Mouse (Mus musculus): ENCODE measurements at regions not wholly inside any gene's neighbourhood (a gene's known extent, or its start where the extent isn't known, plus 50 kb on each side); places are given as distances from the start of the nearest gene placed in this dataset.

DNA sequence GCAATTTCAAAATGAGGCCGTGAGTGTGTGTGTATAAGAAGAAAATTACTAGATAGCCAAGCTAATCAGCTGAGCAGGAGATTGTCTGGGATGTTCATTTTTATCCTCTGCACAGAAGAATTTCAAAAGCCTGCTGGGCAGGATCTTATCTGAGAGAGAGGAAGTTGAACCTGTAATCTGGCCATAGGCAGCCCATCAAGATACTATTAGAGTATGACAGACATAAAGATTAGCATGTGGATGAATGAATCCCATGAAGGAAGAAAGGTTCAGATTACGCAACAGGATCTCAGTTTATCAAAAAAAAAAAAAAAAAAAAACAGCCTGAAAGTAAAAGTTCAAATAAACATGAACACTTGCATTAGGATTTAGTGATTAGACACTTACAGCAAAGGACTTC, 317.3 kb upstream of the C030005K15Rik start:
- DNase-seq, result no peak

DNA sequence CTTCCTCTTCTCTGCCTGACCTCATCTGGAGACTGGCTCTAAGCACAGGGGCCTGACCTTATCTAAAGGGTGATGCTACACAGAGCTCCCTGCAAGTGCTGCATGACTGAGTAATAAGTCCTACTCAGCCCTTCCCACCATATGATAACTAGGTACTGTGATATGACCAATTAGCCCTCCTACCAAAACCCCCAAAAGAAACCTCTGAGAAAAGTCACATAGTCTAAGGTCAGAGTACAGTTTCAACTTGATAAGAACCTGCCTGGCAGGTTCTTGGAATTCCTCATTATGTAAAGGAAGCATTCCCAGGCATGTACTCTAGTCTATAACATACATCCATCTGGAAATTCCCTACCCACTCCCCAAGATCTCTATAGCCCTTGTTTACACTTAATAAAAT, 318.0 kb upstream of the C030005K15Rik start:
- DNase-seq, result no peak

DNA sequence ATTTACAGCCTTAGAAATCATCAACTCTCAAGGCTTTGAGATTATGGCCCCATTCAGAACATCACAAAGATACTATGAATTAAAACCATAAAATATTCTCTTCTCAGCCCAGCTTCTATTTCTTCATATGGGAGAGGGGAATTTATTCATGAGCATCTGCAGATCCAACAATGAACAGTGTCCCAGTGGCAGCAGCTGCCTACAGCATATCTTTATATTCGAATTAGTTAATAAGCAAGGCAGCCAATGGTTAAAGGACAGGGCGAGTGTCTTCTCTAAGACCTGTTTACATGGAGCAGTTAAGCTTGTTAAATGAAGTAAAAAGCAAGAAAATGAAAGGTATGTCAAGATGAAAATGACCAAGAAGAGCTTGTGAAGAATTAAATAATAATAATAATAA, 346.9 kb upstream of the C030005K15Rik start:
- no peak for DNase-seq

DNA sequence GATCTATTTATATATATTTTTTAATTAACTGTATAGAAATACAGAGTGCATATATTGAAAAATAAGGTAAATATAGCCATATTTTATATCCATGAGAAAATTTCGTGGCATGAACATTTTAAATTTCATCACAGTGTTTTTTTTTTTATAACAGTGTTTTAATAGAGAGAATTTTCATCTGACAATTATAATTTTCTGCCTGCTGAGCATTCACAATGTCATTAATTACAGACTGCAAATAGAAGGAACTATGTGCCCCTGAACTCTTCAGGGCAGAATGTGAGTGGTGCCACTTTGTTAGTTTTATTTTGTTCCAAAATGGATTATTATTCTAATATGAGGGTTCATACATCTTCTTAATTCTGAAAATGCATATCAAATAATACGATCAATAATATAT, 358.3 kb upstream of the C030005K15Rik start:
- DNase-seq, result no peak

DNA sequence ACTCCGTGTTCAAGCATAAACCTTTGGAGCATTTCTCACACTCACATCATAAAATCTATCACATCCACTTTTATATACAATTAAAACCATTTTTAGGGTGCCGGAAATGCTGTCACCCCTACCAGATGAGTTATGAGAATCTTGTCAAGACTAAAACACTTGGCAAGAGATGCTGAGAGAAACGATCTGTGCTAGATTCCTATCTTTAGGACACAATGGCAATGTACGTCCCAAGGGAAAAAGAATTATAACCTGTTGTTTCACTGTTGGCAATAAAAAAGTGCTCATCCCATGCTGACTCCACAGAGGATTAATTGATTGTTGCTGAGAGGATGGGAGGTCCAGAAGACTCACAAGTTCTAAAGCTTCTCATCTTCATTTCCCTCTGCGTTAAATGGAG, 389.7 kb upstream of the C030005K15Rik start:
- DNase-seq, result no peak

DNA sequence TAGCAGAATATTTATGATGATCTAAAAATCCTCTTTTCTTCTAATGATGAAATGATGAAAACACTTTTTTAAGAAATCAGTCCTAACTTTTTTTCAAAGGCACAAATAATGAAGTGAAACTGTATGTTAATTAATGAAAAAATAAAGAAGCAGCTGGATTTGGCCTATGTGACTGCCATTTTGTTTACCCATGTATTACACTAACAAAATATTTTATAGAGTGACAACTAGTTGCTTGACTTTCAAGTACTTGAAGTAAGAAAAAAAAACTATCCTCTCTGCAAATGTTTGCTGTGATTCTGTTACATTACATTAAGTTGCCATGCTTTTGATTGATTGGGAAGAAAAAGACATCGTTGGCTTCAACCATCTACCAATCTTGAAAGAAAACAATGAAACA, 399.2 kb upstream of the C030005K15Rik start:
- DNase-seq, result no peak

DNA sequence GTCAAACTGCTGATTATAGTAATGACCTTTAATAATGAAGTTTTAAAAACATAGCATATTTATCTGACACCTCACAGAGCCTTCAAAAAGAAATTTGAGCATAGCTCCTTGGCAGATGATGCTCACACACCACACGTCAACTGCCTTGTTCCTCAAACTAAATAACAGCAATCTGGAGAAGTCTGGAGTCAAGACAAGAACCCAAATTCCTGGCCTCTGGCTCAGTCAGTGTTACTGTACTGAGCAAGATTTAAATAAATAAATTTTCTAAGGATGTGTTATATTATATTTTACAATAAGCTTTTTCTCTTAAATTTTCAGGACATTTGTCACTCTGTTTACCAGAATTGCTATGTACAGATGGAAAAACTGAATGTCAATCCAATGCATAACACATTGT, 408.5 kb upstream of the C030005K15Rik start:
- DNase-seq, result no peak

DNA sequence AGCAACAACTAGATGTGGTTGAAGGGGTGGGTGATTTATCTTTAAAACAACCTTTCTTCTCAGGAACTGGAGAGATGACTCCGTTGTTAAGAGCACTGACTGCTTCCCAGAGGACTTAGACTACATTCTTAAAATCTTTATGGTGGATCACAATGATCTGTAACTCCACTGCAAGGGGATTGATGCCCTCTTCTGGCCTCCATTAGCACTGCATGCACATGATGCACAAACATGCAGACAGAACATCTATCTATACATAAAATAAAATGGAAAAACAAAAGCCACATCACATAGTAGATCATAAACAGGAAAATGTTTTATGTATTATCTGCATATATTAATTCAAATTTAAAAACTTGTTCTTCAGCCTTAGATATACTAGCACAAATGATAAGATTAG, 419.2 kb upstream of the C030005K15Rik start:
- no peak for DNase-seq

DNA sequence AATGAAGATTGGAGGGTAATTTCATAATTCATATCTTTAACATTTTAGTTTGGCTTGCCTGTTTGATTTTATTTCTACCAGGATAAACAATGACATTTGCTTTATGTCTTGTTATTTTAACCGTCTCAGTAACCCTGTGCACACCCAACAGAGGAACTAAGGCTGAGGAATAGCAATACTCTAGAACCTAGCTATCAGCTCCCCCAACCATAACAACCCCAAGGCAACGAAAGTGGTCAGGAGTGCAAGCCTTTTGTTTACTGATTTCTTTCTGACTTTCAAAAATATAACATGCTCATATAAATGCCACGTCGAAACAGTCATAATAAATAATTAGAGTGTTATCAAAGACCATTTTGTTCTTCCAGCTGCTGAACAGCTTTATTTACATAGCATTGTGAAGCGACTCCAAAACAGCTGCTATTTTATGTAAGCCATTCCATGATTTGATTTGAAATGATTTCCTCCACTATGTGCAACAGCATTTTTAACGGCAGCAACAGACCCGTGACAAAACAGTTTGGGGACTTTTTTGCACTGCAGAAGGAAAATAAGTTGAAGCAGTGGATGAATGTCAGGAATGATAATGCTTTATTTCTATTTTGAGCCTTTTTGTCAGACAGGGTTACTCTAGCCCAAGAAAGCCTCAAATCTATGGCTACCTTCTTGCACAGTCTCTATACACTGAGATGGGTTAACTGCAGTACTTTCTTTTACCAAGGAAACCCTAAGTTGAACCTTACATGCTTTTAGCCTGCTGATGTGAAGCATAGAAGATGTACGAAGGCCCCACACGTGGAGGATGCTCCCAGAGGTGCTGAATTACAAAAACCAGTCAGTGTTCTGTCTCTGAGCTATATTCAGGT, 420.7 kb upstream of the C030005K15Rik start:
- DNase-seq, result no peak

DNA sequence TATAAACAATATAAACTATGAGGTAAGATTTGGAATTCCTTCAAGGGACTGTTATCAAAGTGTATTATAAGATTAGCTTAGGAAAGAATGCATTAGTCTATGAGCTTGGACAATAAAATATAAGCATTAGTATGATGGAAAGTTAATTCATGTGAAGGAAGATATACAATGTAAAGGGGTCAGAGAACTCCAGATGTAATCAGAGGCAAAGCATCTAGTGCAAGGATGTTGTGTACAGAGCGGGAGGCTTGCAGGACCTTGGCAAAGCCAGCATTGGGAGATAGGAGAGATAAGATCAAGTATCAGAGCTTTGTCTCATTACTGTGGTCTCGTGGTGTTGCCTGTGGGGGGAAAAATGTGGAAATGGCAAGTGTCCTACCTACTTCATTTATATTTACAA, 429.4 kb upstream of the C030005K15Rik start:
- DNase-seq, result no peak

DNA sequence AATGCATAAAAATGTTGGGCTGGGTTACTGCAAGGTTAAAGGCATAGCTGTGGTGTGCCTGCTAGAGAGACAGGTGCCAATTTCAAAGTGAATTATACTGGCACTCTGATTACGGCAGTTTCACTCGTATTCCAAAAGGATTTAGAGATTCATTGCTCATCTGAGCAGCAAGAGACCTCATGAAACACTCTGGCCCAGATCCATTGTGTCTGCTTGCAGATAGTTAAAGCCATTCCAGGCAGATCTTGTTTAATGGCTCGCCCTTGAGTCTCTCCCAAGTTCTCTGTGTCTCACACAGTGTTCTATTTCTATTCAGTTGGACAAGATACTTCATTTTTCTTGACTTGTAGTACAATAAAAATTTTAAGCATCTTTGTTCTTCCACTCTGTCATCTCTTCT, 459.1 kb upstream of the C030005K15Rik start:
- no peak for DNase-seq

DNA sequence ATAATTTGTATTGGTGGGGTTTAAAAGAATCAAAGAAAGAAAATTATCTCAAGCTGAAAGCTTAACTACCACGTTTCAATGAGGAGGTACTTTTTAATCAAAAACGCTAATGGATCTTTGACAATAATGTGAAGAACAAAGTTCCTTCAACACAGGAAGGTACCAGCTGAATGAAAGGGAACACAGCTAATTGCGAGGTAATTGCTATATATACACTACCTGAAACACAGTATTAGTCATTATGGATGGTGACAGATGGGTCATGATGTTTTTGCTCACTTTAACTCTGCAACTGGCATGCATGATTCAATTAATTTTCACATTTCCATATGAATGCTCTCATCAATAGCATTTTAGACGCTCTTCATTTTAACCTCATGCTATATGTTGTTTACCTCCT, 470.3 kb upstream of the C030005K15Rik start:
- no peak for DNase-seq

DNA sequence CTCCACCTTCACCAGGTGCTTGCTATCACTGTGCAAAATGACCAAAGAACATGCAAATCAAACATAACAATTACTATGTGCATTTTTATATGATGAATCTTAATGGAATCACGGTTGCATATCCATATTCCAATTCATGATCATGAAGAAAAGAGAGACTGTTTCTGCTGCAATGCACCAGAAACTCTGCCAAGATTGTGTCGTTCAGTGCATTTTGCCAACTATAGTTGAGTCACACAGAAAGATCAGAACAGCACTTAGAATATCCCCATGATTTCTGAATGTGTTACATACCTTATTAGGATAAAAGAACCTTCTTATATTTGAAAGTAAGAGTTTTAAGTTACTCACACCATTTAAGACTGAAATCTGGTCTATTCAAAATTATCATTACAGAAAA, 483.7 kb upstream of the C030005K15Rik start:
- DNase-seq, result no peak

DNA sequence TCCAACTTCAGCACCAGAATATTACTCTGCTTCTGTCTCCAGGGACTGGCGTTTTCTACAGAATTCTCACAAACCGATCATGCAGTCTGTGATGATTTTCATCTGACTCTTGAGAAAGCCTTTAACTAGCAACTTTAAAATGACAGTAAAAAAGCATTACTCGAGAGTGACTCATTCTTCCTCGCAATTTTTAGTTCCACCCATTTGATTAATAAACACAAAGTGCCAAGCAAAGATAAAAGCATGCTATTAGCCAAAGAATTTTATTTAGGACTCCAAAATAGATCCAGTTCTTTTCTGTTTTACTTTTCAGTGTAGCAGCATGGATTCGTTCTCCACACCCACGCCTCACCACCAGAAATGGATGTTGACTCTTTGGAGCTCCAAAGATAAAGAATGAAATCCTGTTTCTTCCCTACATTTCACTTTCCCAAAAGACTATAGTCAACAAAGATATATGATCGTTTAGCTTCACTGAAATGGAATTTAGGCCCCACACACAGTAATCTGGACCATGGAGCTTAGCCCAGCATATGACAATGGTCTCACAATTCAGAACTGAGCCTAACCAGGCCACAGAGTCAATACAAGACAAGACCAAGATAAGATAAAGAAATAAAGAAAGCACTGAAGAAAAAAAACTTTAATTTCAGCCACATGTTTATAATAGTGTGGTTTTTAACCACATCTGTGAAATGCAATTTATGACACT, 486.5 kb upstream of the C030005K15Rik start:
- no peak for DNase-seq

DNA sequence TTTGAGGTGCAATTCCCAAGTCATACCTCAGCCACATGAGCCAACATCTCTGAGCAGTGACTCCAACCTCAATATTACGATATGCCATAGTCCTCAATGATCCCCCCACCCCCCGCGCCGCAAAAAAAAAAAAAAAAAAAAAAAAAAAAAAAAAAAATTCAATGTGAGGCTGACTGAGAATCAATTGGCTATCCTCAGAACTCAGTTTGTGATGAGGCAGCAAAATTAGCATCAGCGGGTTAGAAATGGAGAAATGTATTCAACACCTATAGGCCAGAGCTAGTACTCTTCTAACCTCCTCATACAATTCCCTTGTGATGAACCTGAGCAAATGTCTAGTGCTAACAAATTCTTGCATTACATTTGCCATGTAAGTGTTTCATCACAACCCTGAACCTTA, 504.5 kb upstream of the C030005K15Rik start:
- no peak for DNase-seq

DNA sequence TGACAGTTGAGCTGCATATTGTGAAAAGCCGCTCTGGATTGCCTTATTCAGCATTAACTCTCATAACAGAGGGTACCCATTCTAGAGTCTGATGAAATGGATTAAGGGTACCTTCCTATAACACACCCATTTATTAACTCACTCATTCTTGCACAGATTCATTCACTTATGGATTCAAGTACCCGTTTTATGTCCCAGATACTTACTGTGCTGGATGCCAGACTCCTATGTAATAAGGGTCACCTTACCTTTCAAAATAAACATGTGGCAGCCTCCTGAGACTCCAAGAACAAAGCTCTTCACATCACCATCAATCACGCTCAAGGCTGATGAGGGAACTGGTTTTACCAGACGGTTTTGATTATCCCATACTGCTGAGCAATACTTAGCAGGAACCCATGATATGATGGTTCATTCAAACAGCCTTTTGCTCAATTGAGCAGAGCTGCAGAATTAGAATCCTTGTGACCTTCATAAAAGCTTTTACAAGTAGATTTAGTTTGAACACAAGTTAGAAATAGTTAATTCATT, 505.2 kb upstream of the C030005K15Rik start:
- DNase-seq, result no peak

DNA sequence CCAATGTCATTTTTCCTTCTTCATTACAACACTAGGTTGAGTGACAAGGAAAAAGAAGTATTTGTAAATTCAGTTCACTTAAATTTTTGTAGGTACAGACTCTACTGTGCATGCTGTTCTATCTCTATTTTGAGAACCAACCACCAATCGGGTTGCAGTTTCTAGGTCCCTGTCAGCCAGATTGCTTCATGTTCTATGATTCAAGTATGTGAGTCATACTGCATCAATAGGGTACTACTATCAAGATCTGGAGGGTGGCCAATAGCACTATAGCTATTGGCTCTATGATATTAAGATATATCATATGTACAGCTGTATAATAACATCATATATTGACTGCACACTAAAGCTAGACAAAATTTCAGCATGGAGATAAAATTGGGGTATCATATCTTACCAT, 521.8 kb upstream of the C030005K15Rik start:
- DNase-seq, result peak; percentile 14 to 15

DNA sequence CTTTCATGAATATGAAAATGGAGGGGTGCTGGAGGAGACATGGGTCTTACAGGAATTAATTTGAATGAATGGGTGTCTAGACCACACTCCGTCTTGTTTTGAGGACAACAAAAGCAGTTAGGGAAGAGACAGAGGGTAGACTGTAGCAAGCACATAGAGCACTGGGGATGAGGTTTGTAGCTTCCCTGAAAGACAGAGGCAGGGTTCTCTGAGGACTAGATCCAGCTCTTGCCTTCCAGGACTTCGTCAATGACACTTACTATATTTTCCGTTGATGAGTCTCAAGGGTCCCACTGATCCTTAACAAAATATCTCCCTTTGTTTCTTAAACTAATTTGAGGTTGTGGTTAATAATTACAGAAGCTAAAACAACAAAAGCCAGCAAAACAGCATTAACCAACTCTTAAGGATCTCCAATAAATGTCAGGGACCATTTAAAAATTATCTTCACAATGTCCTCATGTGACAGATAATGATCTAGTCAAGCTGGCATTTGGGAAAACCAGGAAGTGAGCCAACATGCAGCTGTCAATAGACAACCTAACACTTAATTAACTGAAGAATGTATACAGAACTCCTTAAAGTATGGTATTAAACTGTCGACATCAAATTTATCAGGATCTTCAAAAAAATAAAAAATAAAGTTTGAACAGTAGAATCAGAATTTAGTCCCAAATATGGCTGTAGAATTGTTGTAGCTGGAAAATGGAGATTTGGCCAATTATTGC, 531.6 kb upstream of the C030005K15Rik start:
- no peak for DNase-seq

DNA sequence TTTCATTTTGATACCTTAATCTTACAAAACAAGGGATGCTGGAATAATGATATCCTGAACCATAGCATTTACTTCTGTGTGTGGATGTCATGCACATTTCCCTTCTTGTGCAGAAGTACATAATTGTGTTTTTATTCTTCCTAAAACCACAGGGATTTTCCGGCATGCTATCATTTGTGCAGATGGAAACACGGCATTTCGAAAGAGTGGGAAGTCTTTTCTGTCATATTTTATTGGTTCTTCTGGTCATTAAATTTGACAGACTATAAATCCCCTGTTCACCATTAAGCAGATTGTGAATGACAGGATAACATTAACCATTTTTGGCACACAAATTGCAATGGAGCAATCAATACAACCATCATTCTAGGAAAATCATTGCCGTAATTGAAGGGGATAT, 532.7 kb upstream of the C030005K15Rik start:
- no peak for DNase-seq

DNA sequence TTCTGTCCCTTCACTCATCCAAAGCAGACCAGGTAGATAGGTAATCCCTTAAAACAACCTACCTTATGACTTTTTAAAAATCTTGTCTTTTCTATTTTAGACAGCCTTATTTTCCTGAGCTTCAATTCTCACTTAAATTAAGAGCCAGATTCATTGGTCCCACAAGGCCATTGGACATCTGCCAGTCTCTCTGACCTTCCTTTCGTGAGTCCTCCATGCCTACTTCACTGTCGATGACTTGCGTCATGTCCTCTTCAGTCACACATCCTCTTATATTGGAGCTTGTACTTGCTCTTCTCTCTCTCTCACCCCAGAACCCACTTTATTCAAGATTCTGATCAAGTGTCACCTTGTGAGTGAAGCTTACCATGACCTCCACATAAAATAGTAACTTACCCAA, 542.0 kb upstream of the C030005K15Rik start:
- DNase-seq, result peak; percentile 35 to 40

DNA sequence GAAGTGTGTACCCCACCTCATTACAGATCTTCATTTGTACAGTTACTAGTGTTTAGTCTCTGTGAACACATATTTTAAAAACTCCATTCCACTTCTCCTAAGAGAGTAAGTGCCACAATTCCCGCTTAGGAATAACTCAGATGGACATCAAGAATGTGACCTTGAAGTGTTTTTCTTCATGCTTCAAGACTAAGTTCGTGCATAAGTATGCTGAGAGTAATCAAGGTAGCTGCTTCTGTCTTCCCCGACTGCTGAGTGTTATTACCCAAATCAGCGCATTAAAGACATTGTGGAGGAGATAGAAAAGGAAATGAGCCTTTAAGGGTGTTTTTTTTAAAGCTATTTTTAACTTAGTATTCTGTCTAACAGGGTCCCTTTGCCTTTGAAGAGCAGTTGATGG, 565.1 kb upstream of the C030005K15Rik start:
- no peak for DNase-seq

DNA sequence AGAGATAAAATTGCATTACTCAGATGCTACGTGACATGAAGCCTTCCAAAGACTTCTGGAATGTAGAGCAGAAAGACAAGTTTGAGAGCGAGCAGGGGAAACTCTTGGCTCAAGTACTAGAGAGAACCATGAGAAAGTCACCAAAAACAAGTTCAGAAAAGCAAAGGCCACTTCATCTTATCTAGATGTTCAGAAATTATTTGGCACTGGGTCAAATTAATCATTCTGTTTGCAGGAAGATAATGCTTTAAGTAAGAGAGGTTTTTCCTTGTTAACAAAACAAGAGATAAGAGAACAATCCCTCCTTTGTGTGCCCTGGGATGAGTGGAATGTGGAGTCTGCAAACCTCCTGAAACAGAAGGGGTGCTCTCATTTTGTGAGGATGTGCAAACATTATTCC, 565.6 kb upstream of the C030005K15Rik start:
- no peak for DNase-seq

DNA sequence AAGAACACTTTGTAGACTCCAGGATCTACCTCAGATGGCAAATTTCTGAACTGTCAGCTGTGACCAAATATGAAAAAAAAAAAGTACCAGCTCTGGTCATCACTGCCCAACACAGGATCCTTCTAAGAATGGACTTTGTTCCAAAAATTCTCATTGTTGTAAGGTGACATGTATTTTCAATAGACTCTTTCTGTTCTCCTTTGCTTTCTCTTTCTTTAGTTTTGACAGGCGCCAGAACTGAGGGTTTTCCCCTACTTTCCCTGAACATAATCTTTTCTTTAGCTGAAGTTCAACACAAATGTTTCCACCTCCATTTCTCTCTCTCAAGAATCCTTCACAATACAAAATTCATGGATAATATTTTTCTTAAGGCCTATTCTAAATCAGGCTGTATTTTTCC, 579.1 kb upstream of the C030005K15Rik start:
- no peak for DNase-seq
